Mouse (Mus musculus): ENCODE results near the gene Drc1. TPM values are rescaled to one million over a fixed set of nuclear protein-coding genes. Genes with fewer than 3 reads are reported as not detected.

The Drc1 gene
- total and polyA plus RNA-seq, 2 experiments from 2014 or later, result 0.04 to 0.19 TPM

GRCm38 (mm10) chr5:30415876-30416275 lies 134.7 kb downstream of the Drc1 start:
- TF ChIP-seq EP300 (IDR thresholded peaks at IDR 0.05; ENCODE audit: low read depth) (no peak), CTCF (IDR thresholded peaks at IDR 0.05; ENCODE audit: low read depth) (no peak)
- Histone ChIP-seq H3K27ac (ENCODE audit: low read depth) (no peak overlapping the region), H3K9me3 (replicated peaks; ENCODE audit: control insufficient read depth, low read length) (no peaks in the 10 kb centered on the region), H3K4me1 (ENCODE audit: control insufficient read depth, insufficient read depth) (no peaks in the 10 kb centered on the region), H3K4me3 (ENCODE audit: low read depth, low read length) (no peak overlapping the region), H3K27me3 (ENCODE audit: control insufficient read depth, insufficient read depth, low read length) (no peaks in the 10 kb centered on the region), H3K36me3 (replicated peaks; ENCODE audit: control insufficient read depth, insufficient read depth, low read length) (no peaks in the 10 kb centered on the region), H3K4me2 (ENCODE audit: low read depth, low read length) (no peak overlapping the region), H3K9ac (replicated peaks; ENCODE audit: low read depth, low read length) (no peak overlapping the region)
- WGBS, result 67% methylated on average over 4 of the region's 4 CpGs
- ATAC-seq (ENCODE audit: insufficient read depth, low read depth) (no peak), DNase-seq (ENCODE audit: low spot score) (no peak)

Other genes with a start within 250 kb of the Drc1 start
- gene Tyms, start 207.8 kb upstream of the Drc1 start, total RNA-seq (2014; rRNA removed; ENCODE audit: low replicate concordance), result 14.7 and 27.6 TPM in 2 replicates
- gene Tyms, start 207.8 kb upstream of the Drc1 start, polyA plus RNA-seq (2015; fragmentation: Nextera tagmentation; extraction: Ambion mirVana), result 48.1 and 50.0 TPM in 2 replicates
- 0.70 TPM in 1 of 2 replicates, not detected in the other for gene Garem2, start 176.2 kb upstream of the Drc1 start, total RNA-seq (2014; rRNA removed; ENCODE audit: low replicate concordance)
- gene Garem2, start 176.2 kb upstream of the Drc1 start, polyA plus RNA-seq (2015; fragmentation: Nextera tagmentation; extraction: Ambion mirVana), result 0.12 and 0.14 TPM in 2 replicates
- gene 3110082J24Rik, start 175.3 kb upstream of the Drc1 start, total RNA-seq (2014; rRNA removed; ENCODE audit: low replicate concordance), result not detected in 2 replicates
- not detected in 2 replicates for gene 3110082J24Rik, start 175.3 kb upstream of the Drc1 start, polyA plus RNA-seq (2015; fragmentation: Nextera tagmentation; extraction: Ambion mirVana)
- gene Hadha, start 126.2 kb upstream of the Drc1 start, total RNA-seq (2014; rRNA removed; ENCODE audit: low replicate concordance), result 368 and 497 TPM in 2 replicates
- 722 and 748 TPM in 2 replicates for gene Hadha, start 126.2 kb upstream of the Drc1 start, polyA plus RNA-seq (2015; fragmentation: Nextera tagmentation; extraction: Ambion mirVana)
- 669 and 1,098 TPM in 2 replicates for gene Hadhb, start 126.1 kb upstream of the Drc1 start, total RNA-seq (2014; rRNA removed; ENCODE audit: low replicate concordance)
- gene Hadhb, start 126.1 kb upstream of the Drc1 start, polyA plus RNA-seq (2015; fragmentation: Nextera tagmentation; extraction: Ambion mirVana), result 1,207 and 1,270 TPM in 2 replicates
- gene Adgrf3, start 75.7 kb upstream of the Drc1 start, total RNA-seq (2014; rRNA removed; ENCODE audit: low replicate concordance), result 0.08 and 0.43 TPM in 2 replicates
- 0.23 and 0.60 TPM in 2 replicates for gene Adgrf3, start 75.7 kb upstream of the Drc1 start, polyA plus RNA-seq (2015; fragmentation: Nextera tagmentation; extraction: Ambion mirVana)
- gene Selenoi, start 48.8 kb upstream of the Drc1 start, total RNA-seq (2014; rRNA removed; ENCODE audit: low replicate concordance), result 49.1 and 76.1 TPM in 2 replicates
- 7.3 and 9.4 TPM in 2 replicates for gene Selenoi, start 48.8 kb upstream of the Drc1 start, polyA plus RNA-seq (2015; fragmentation: Nextera tagmentation; extraction: Ambion mirVana)
- 0.04 TPM in 1 of 2 replicates, not detected in the other for gene Otof, start 180.5 kb downstream of the Drc1 start, total RNA-seq (2014; rRNA removed; ENCODE audit: low replicate concordance)
- gene Otof, start 180.5 kb downstream of the Drc1 start, polyA plus RNA-seq (2015; fragmentation: Nextera tagmentation; extraction: Ambion mirVana), result 0.03 and 0.04 TPM in 2 replicates
- gene 1700001C02Rik, start 184.7 kb downstream of the Drc1 start, total RNA-seq (2014; rRNA removed; ENCODE audit: low replicate concordance), result not detected in 2 replicates
- gene 1700001C02Rik, start 184.7 kb downstream of the Drc1 start, polyA plus RNA-seq (2015; fragmentation: Nextera tagmentation; extraction: Ambion mirVana), result 0.67 TPM in 1 of 2 replicates, not detected in the other